Mouse (Mus musculus): ENCODE data around the gene Iqschfp. TPM values are rescaled to one million over a fixed set of nuclear protein-coding genes. Genes with fewer than 3 reads are reported as not detected.

Iqschfp gene
- polyA plus RNA-seq, 1 experiment, result not detected

- H3K4me1 ChIP-seq (ENCODE audit: control insufficient read depth, insufficient read depth, low read length), result no peaks in the 10 kb centered on the region
- H3K4me3 ChIP-seq (replicated peaks; ENCODE audit: control insufficient read depth, low read depth, low read length), result no peak overlapping the region
- no peak overlapping the region for H3K27ac ChIP-seq (ENCODE audit: control insufficient read depth, insufficient read depth, low read depth, low read length, poor library complexity)
- TF ChIP-seq POLR2A (IDR thresholded peaks at IDR 0.05; ENCODE audit: borderline replicate concordance, control insufficient read depth, low read depth, low read length), result no peak
- TF ChIP-seq CTCF (IDR thresholded peaks at IDR 0.05; ENCODE audit: control insufficient read depth, insufficient read depth, low read length), result no peak
These were observed 4.8 kb upstream of the Iqschfp start for GRCm38 (mm10) chr3:67887251-67887650.

- Histone ChIP-seq H3K4me1 (ENCODE audit: control insufficient read depth, insufficient read depth, low read length) (no peaks in the 10 kb centered on the region), H3K27ac (ENCODE audit: control insufficient read depth, insufficient read depth, low read depth, low read length, poor library complexity) (no peak overlapping the region), H3K4me3 (replicated peaks; ENCODE audit: control insufficient read depth, low read depth, low read length) (no peak overlapping the region)
- 80% methylated on average over 10 of the region's 10 CpGs for WGBS
- TF ChIP-seq CTCF (IDR thresholded peaks at IDR 0.05; ENCODE audit: control insufficient read depth, insufficient read depth, low read length), result no peak
- TF ChIP-seq POLR2A (IDR thresholded peaks at IDR 0.05; ENCODE audit: borderline replicate concordance, control insufficient read depth, low read depth, low read length), result no peak
These were observed 736 bp downstream of the Iqschfp start for GRCm38 (mm10) chr3:67892768-67893167.

- no peak for TF ChIP-seq CTCF (IDR thresholded peaks at IDR 0.05; ENCODE audit: control insufficient read depth, insufficient read depth, low read length)
- TF ChIP-seq POLR2A (IDR thresholded peaks at IDR 0.05; ENCODE audit: borderline replicate concordance, control insufficient read depth, low read depth, low read length), result no peak
- Histone ChIP-seq H3K4me1 (ENCODE audit: control insufficient read depth, insufficient read depth, low read length) (no peaks in the 10 kb centered on the region), H3K4me3 (replicated peaks; ENCODE audit: control insufficient read depth, low read depth, low read length) (no peak overlapping the region), H3K27ac (ENCODE audit: control insufficient read depth, insufficient read depth, low read depth, low read length, poor library complexity) (no peak overlapping the region)
- 74% methylated on average over 4 of the region's 4 CpGs for whole genome bisulfite sequencing
These were observed 10.5 kb downstream of the Iqschfp start for GRCm38 (mm10) chr3:67902517-67902916.

- WGBS, result 75% methylated on average over 2 of the region's 2 CpGs
- Histone ChIP-seq H3K4me1 (ENCODE audit: control insufficient read depth, insufficient read depth, low read length) (no peaks in the 10 kb centered on the region), H3K27ac (ENCODE audit: control insufficient read depth, insufficient read depth, low read depth, low read length, poor library complexity) (no peak overlapping the region), H3K4me3 (replicated peaks; ENCODE audit: control insufficient read depth, low read depth, low read length) (no peak overlapping the region)
- TF ChIP-seq CTCF (IDR thresholded peaks at IDR 0.05; ENCODE audit: control insufficient read depth, insufficient read depth, low read length), result no peak
- TF ChIP-seq POLR2A (IDR thresholded peaks at IDR 0.05; ENCODE audit: borderline replicate concordance, control insufficient read depth, low read depth, low read length), result no peak
These were observed 16.6 kb downstream of the Iqschfp start for GRCm38 (mm10) chr3:67908586-67908985.

GRCm38 (mm10) chr3:67918098-67918497 lies 26.1 kb downstream of the Iqschfp start:
- no peak overlapping the region for H3K27ac ChIP-seq (ENCODE audit: control insufficient read depth, insufficient read depth, low read depth, low read length, poor library complexity)
- no peaks in the 10 kb centered on the region for H3K4me1 ChIP-seq (ENCODE audit: control insufficient read depth, insufficient read depth, low read length)
- TF ChIP-seq CTCF (IDR thresholded peaks at IDR 0.05; ENCODE audit: control insufficient read depth, insufficient read depth, low read length), result no peak
- no peak for TF ChIP-seq POLR2A (IDR thresholded peaks at IDR 0.05; ENCODE audit: borderline replicate concordance, control insufficient read depth, low read depth, low read length)
- 69% methylated on average over 3 of the region's 3 CpGs for WGBS
- no peak overlapping the region for H3K4me3 ChIP-seq (replicated peaks; ENCODE audit: control insufficient read depth, low read depth, low read length)

GRCm38 (mm10) chr3:67918634-67919259 lies 26.7 kb downstream of the Iqschfp start:
- 66% methylated on average over 8 of the region's 8 CpGs for WGBS
- H3K4me1 ChIP-seq (ENCODE audit: control insufficient read depth, insufficient read depth, low read length), result no peaks in the 10 kb centered on the region
- no peak overlapping the region for H3K4me3 ChIP-seq (replicated peaks; ENCODE audit: control insufficient read depth, low read depth, low read length)
- TF ChIP-seq CTCF (IDR thresholded peaks at IDR 0.05; ENCODE audit: control insufficient read depth, insufficient read depth, low read length), result no peak
- no peak for TF ChIP-seq POLR2A (IDR thresholded peaks at IDR 0.05; ENCODE audit: borderline replicate concordance, control insufficient read depth, low read depth, low read length)
- no peak overlapping the region for H3K27ac ChIP-seq (ENCODE audit: control insufficient read depth, insufficient read depth, low read depth, low read length, poor library complexity)

GRCm38 (mm10) chr3:67923095-67923494 lies 31.1 kb downstream of the Iqschfp start:
- WGBS, result 74% methylated on average over 4 of the region's 4 CpGs
- TF ChIP-seq CTCF (IDR thresholded peaks at IDR 0.05; ENCODE audit: control insufficient read depth, insufficient read depth, low read length), result no peak
- no peak for TF ChIP-seq POLR2A (IDR thresholded peaks at IDR 0.05; ENCODE audit: borderline replicate concordance, control insufficient read depth, low read depth, low read length)
- Histone ChIP-seq H3K4me3 (replicated peaks; ENCODE audit: control insufficient read depth, low read depth, low read length) (no peak overlapping the region), H3K4me1 (ENCODE audit: control insufficient read depth, insufficient read depth, low read length) (no peaks in the 10 kb centered on the region), H3K27ac (ENCODE audit: control insufficient read depth, insufficient read depth, low read depth, low read length, poor library complexity) (no peak overlapping the region)

GRCm38 (mm10) chr3:67925453-67925852 lies 33.4 kb downstream of the Iqschfp start:
- WGBS, result 22% methylated on average over 2 of the region's 2 CpGs
- TF ChIP-seq POLR2A (IDR thresholded peaks at IDR 0.05; ENCODE audit: borderline replicate concordance, control insufficient read depth, low read depth, low read length), result no peak
- no peak for TF ChIP-seq CTCF (IDR thresholded peaks at IDR 0.05; ENCODE audit: control insufficient read depth, insufficient read depth, low read length)

More at GRCm38 (mm10) chr3:67925453-67925852, 33.4 kb downstream of the Iqschfp start:
- H3K4me1 ChIP-seq (ENCODE audit: control insufficient read depth, insufficient read depth, low read length), result no peaks in the 10 kb centered on the region
- no peak overlapping the region for H3K27ac ChIP-seq (ENCODE audit: control insufficient read depth, insufficient read depth, low read depth, low read length, poor library complexity)
- no peak overlapping the region for H3K4me3 ChIP-seq (replicated peaks; ENCODE audit: control insufficient read depth, low read depth, low read length)
